Mouse (Mus musculus) heart, embryonic 16.5 days (tissue): ENCODE results near the gene Gpatch8. TPM values are rescaled to one million over a fixed set of nuclear protein-coding genes. Genes with fewer than 3 reads are reported as not detected.

Experiments
- ATAC-seq: fragments of 200-750 bp; cut with Nextera tagmentation; replicated peaks from 2 replicates; pipeline ENCODE4 v1.8.0; 2017; ENCODE audit warnings: moderate number of reproducible peaks; ENCODE audit not compliant: insufficient read depth, low FRiP score; ENCODE audit errors: extremely low read depth
- H3K27ac ChIP-seq: fragments of 300-500 bp; sonication (generic); 2 replicates; pipeline ENCODE4 v1.5.1; 2014; ENCODE audit warnings: mild to moderate bottlenecking, low read length, control low read depth, moderate library complexity
- H3K27me3 ChIP-seq: fragments of 300-500 bp; sonication (generic); 2 replicates; pipeline ENCODE4 v1.6.1; 2014; ENCODE audit warnings: low read length, mixed read lengths; ENCODE audit not compliant: control insufficient read depth, insufficient read depth
- H3K36me3 ChIP-seq: fragments of 300-500 bp; sonication (generic); 2 replicates; pipeline ENCODE4 v1.6.1; 2014; ENCODE audit not compliant: control insufficient read depth, insufficient read depth
- H3K4me1 ChIP-seq: fragments of 300-500 bp; sonication (generic); 2 replicates; pipeline ENCODE4 v1.6.1; 2014; ENCODE audit warnings: low read length, mixed read lengths; ENCODE audit not compliant: control insufficient read depth, insufficient read depth
- H3K4me2 ChIP-seq: fragments of 300-500 bp; sonication (generic); 2 replicates; pipeline ENCODE4 v1.6.1; 2014; ENCODE audit warnings: low read depth, mild to moderate bottlenecking, control low read depth, low read length
- H3K4me3 ChIP-seq: fragments of 300-500 bp; sonication (generic); 2 replicates; pipeline ENCODE4 v1.5.1; 2014; ENCODE audit warnings: mild to moderate bottlenecking, control low read depth, low read length
- H3K9ac ChIP-seq: fragments of 300-500 bp; sonication (generic); 2 replicates; pipeline ENCODE4 v1.6.1; 2014; ENCODE audit warnings: low read length, control low read depth
- H3K9me3 ChIP-seq: fragments of 300-500 bp; sonication (generic); replicated peaks from 2 replicates; pipeline ENCODE4 v1.6.1; 2016; ENCODE audit warnings: low read length; ENCODE audit not compliant: control insufficient read depth
- WGBS: fragments of 180-500 bp; shearing (Covaris S2); extraction: QIAGEN DNeasy Blood & Tissue Kit; methylation state at CpG from one replicate; pipeline ENCODE4 v1.1.7; 2014; 5-methylcytosine and 5-hydroxymethylcytosine counted together
- polyA plus RNA-seq: library from polyadenylated mRNA; unstranded; fragments of >200 nt; fragmentation: Nextera tagmentation; extraction: Ambion mirVana; gene quantifications from 2 replicates; pipeline ENCODE4 v1.2.1, GENCODE M21; 2015

The Gpatch8 gene
- polyA plus RNA-seq, 1 experiment from 2014 or later = 39.2 TPM

- Histone ChIP-seq H3K4me1 (no peaks in the 10 kb centered on the region), H3K27ac (no peak overlapping the region), H3K9me3 (no peaks in the 10 kb centered on the region), H3K4me2 (no peak overlapping the region), H3K27me3 (no peaks in the 10 kb centered on the region), H3K36me3 (peaks cover 37% of the 10 kb centered on the region), H3K4me3 (no peak overlapping the region), H3K9ac (no peak overlapping the region)
- 79% methylated on average over 3 of the region's 3 CpGs for WGBS
- no peak for ATAC-seq
These were observed 77.5 kb downstream of the Gpatch8 start for GRCm38 (mm10) chr11:102478671-102479070.

DNA sequence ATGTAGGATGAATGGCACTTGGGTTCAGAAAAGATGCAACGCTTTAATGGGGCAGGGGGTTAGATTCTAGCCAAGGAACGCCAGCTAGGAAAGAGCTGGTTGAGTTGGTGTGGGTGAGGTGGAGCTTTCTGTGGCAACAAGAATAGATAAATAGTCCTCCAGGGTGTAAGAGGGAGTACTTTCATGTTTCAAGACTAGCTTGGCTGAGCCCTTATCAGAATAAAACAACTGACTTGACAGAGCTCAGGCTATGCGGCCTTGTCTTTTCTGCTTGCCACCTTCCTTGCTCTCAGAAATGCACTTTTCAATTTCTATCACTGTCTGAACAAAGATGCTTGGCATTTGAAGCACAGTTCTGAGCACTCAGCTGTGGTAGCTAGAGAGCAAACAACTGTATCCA lies 81.2 kb downstream of the Gpatch8 start:
- Histone ChIP-seq H3K4me1 (no peaks in the 10 kb centered on the region), H3K27ac (no peak overlapping the region), H3K9ac (no peak overlapping the region), H3K4me2 (no peak overlapping the region), H3K27me3 (no peaks in the 10 kb centered on the region), H3K9me3 (no peaks in the 10 kb centered on the region), H3K36me3 (peaks cover 17% of the 10 kb centered on the region), H3K4me3 (no peak overlapping the region)
- ATAC-seq = no peak
- WGBS = 89% methylated on average over 3 of the region's 3 CpGs

DNA sequence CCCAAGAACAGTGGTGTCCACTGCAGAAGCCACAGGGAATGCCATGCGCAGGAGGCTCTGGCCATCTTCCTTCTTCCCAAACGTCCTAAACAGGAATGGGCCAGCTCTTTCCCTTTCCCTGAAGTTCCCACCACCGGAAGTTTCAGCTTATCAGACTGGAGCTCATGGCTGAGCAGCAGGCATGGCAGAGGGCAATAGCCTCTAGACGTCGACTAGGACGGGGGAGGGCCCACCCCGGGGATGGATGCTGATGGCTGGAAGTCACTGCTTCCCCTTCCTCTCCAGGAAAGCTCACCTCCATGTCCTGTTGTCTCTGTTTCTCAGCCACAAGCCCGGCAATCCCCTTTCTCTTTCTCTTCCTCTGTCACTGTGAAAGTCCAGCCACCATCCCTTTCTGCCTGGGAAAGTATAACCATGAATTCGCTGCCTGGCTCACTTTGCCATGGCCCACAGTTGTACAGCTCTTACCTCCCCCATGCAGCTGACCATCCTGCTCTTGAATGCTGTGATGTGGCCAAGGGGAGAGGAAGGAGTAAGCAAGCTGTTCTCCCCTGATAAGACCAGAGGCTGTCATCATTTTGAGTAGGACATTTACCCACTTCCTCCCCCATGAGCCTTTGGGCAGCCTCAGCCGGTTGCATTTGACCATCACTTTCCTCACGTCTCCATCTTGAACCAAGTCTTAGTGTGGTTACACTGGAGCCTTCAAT lies 86.4 kb downstream of the Gpatch8 start, which contains the start of gene Itga2b:
Itga2b (minus strand) TSS at position 475 of the 710 bp plus-strand sequence.
- Histone ChIP-seq H3K27ac (no peak within 1 kb of the TSS), H3K9me3 (no peaks in the 10 kb centered on the region), H3K9ac (no peak within 1 kb of the TSS), H3K4me2 (no peak within 1 kb of the TSS), H3K4me3 (no peak within 1 kb of the TSS), H3K27me3 (no peaks in the 10 kb centered on the region), H3K4me1 (peaks cover 16% of the 10 kb centered on the region), H3K36me3 (0 out of 2 replicates have a peak, but pooled peaks cover 2% of the 10 kb centered on the region)
- WGBS = 34% methylated on average over 11 of the region's 11 CpGs
- no peak for ATAC-seq

GRCm38 (mm10) chr11:102467041-102467631 lies 89.1 kb downstream of the Gpatch8 start:
- H3K4me1 ChIP-seq = peaks cover 16% of the 10 kb centered on the region
- peak; percentile 96 for ATAC-seq
- no peaks in the 10 kb centered on the region for H3K9me3 ChIP-seq
- WGBS = under 1% methylated on average over 37 of the region's 37 CpGs
- H3K27ac ChIP-seq = peak overlapping the region; percentile 81
- H3K4me3 ChIP-seq = peak overlapping the region; percentile 53
- H3K4me2 ChIP-seq = peak overlapping the region; percentile 88
- H3K36me3 ChIP-seq = no peaks in the 10 kb centered on the region
- H3K9ac ChIP-seq = peak overlapping the region; percentile 67
- no peaks in the 10 kb centered on the region for H3K27me3 ChIP-seq

DNA sequence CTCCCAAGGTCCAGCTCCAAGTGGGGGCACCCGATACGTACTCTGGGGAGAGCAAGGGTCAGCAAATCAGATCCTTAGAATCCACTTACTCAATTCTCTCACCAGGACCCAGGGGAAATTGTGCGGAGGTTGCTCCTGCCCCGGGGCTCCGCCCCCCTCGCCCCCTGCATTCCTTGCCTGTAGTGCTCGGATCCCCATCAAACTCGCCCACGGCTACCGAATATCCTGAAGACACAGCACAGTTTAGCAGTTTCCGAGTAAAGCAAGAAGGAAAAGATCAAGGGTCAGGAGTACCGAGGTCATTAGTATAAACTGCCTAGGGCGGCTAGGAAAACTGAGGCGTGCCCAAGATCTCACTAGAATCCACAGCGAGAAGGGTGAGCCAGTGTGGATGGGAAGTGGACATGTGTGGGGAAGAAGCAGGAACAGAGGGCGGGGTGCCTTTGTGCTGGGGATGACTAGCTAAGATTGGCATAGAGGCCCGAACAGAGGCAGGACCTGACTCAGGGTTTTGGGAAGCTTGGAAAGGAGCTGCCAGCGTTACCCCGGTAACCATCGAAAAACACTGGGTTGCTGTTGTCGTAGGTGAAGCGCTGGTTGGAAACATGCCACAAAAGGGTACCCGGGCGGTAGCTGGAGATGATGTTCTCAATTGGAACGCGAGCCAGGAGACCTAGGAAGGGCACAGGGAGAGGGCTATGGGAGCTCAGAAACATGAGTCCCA lies 90.3 kb downstream of the Gpatch8 start:
- Histone ChIP-seq H3K4me1 (peaks cover 16% of the 10 kb centered on the region), H3K4me2 (peak overlapping the region; percentile 34), H3K9me3 (no peaks in the 10 kb centered on the region), H3K27ac (peak overlapping the region; percentile 59; the same call in 1 of the 2 replicates), H3K9ac (peak overlapping the region; percentile 7; the same call in 1 of the 2 replicates), H3K27me3 (no peaks in the 10 kb centered on the region), H3K4me3 (no peak overlapping the region), H3K36me3 (no peaks in the 10 kb centered on the region)
- 24% methylated on average over 26 of the region's 26 CpGs for WGBS
- ATAC-seq = no peak

DNA sequence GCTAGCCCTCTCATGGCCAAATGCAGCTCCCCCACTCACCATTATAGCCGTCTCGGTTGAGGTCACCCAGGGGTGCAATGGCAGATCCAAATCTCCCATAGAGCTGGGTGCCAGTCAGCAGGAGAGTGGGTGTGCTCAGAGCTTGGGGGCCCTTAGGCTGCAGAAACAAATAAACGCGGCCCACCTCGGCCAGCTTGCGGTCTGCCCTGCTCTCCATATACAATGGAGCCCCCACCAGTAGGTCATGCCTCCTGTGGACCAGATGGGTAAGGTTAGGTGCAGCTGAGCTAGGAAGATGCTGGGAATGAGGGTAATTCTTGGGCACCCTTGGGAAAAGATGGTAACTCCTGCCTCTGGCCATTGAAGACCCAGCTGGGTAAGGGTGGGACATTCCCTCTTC lies 91.3 kb downstream of the Gpatch8 start:
- no peak for ATAC-seq
- WGBS = 94% methylated on average over 6 of the region's 6 CpGs
- Histone ChIP-seq H3K4me1 (peaks cover 16% of the 10 kb centered on the region), H3K9me3 (no peaks in the 10 kb centered on the region), H3K9ac (no peak overlapping the region), H3K27ac (no peak overlapping the region), H3K4me2 (no peak overlapping the region), H3K27me3 (0 out of 2 replicates have a peak, but pooled peaks cover under 1% of the 10 kb centered on the region), H3K36me3 (no peaks in the 10 kb centered on the region), H3K4me3 (no peak overlapping the region)

DNA sequence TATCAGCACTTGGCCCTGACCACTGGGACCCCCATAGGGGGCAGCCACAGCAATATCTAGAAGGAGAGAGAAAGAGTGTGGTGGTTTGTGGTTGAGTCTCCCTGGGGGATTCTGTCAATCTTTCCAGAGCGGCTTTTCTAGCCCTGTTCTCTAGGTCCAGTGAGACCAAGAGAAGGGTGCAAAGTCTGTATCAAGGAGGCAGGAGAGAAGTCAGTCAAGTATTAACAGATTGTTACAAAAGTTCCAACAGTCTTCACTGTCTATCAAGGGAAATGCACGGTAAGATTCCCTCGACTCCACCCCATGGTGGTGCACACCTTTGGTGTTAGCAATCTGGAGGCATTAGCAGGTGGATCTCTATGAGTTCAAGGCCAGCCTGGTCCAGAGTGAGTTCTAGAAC lies 94.4 kb downstream of the Gpatch8 start:
- no peak for ATAC-seq
- Histone ChIP-seq H3K9ac (no peak overlapping the region), H3K4me2 (no peak overlapping the region), H3K36me3 (no peaks in the 10 kb centered on the region), H3K4me1 (peaks cover 12% of the 10 kb centered on the region), H3K27ac (no peak overlapping the region), H3K27me3 (peaks cover 6% of the 10 kb centered on the region; the same call in 1 of the 2 replicates), H3K9me3 (no peaks in the 10 kb centered on the region), H3K4me3 (no peak overlapping the region)
- 71% methylated on average over 3 of the region's 3 CpGs for WGBS

- Histone ChIP-seq H3K27ac (no peak overlapping the region), H3K36me3 (no peaks in the 10 kb centered on the region), H3K4me3 (no peak overlapping the region), H3K4me1 (peaks cover 10% of the 10 kb centered on the region), H3K9ac (no peak overlapping the region), H3K4me2 (no peak overlapping the region), H3K27me3 (peaks cover 6% of the 10 kb centered on the region; the same call in 1 of the 2 replicates), H3K9me3 (no peaks in the 10 kb centered on the region)
- 37% methylated on average over 16 of the region's 16 CpGs for WGBS
- ATAC-seq = no peak
These were observed 95.7 kb downstream of the Gpatch8 start for GRCm38 (mm10) chr11:102460541-102460940.
